Mouse (Mus musculus) heart, embryonic 10.5 days (tissue): ENCODE data around the gene Mttp. TPM values are rescaled to one million over a fixed set of nuclear protein-coding genes. Genes with fewer than 3 reads are reported as not detected.
A peak's percentile ranks its signal among the peaks of the same experiment; 100 is the strongest.
"Not testable (repeated sequence)": the region's sequence is repeated elsewhere in the genome, so short reads cannot be mapped to it uniquely, and the experiment has no call there.

Experiments used
- DNase-seq: peaks from one replicate; pipeline ENCODE4 v3.0.0-alpha.2; 2017; ENCODE audit warnings: low spot score
- H3K27ac ChIP-seq: fragments of 300-500 bp; sonication (generic); 2 replicates; pipeline ENCODE4 v1.5.1; 2016; ENCODE audit warnings: mild to moderate bottlenecking
- H3K27me3 ChIP-seq: fragments of 300-500 bp; sonication (generic); 2 replicates; pipeline ENCODE4 v1.6.1; 2016; ENCODE audit warnings: mild to moderate bottlenecking; ENCODE audit not compliant: poor library complexity, insufficient read depth, severe bottlenecking
- H3K36me3 ChIP-seq: fragments of 300-500 bp; sonication (generic); 2 replicates; pipeline ENCODE4 v1.6.1; 2016; ENCODE audit warnings: mild to moderate bottlenecking, moderate library complexity
- H3K4me1 ChIP-seq: fragments of 300-500 bp; sonication (generic); 2 replicates; pipeline ENCODE4 v1.6.1; 2016; ENCODE audit warnings: mild to moderate bottlenecking
- H3K4me3 ChIP-seq: fragments of 300-500 bp; sonication (generic); 2 replicates; pipeline ENCODE4 v1.5.1; 2016; ENCODE audit warnings: mild to moderate bottlenecking, moderate library complexity
- H3K9me3 ChIP-seq: fragments of 300-500 bp; sonication (generic); 2 replicates; pipeline ENCODE4 v1.6.1; 2016; ENCODE audit warnings: mild to moderate bottlenecking, moderate library complexity
- WGBS: fragments of 180-500 bp; shearing (Covaris S2); methylation state at CpG from one replicate; pipeline ENCODE4 v1.1.7; 2016; 5-methylcytosine and 5-hydroxymethylcytosine counted together
- polyA plus RNA-seq: library from polyadenylated mRNA; unstranded; fragments of >200 nt; fragmentation: Nextera tagmentation; extraction: Ambion mirVana; gene quantifications from 2 replicates; pipeline ENCODE4 v1.2.1, GENCODE M21; 2016

Mttp gene
- polyA plus RNA-seq, 1 experiment from 2014 or later, result 19.0 TPM

GRCm38 (mm10) chr3:138155062-138155461, 10.3 kb upstream of the Mttp start:
- Histone ChIP-seq H3K36me3 (peaks cover 32% of the 10 kb centered on the region), H3K27ac (no peak overlapping the region), H3K4me1 (no peaks in the 10 kb centered on the region), H3K4me3 (no peak overlapping the region), H3K27me3 (no peaks in the 10 kb centered on the region), H3K9me3 (no peaks in the 10 kb centered on the region)
- 88% methylated on average over 4 of the region's 4 CpGs for WGBS
- no peak for DNase-seq

GRCm38 (mm10) chr3:138148811-138149210, 4.0 kb upstream of the Mttp start:
- Histone ChIP-seq H3K27ac (no peak overlapping the region), H3K9me3 (no peaks in the 10 kb centered on the region), H3K4me1 (no peaks in the 10 kb centered on the region), H3K36me3 (peaks cover 38% of the 10 kb centered on the region), H3K4me3 (no peak overlapping the region), H3K27me3 (no peaks in the 10 kb centered on the region)
- no peak for DNase-seq
- WGBS, result 86% methylated on average over 2 of the region's 2 CpGs

GRCm38 (mm10) chr3:138144060-138144641, 617 bp downstream of the Mttp start:
- no peak for DNase-seq
- Histone ChIP-seq H3K4me3 (peak overlapping the region; percentile 73), H3K4me1 (peaks cover 3% of the 10 kb centered on the region; the same call in 1 of the 2 replicates), H3K9me3 (no peaks in the 10 kb centered on the region), H3K27ac (peak overlapping the region; percentile 96), H3K27me3 (no peaks in the 10 kb centered on the region), H3K36me3 (peaks cover 10% of the 10 kb centered on the region)
- under 1% methylated on average over 18 of the region's 18 CpGs for WGBS

GRCm38 (mm10) chr3:138143315-138144059, 1.3 kb downstream of the Mttp start, which contains the start of gene Trmt10a:
TSS of gene Trmt10a (plus strand) at chr3:138143448.
- WGBS, result under 1% methylated on average over 70 of the region's 70 CpGs
- Histone ChIP-seq H3K27me3 (no peaks in the 10 kb centered on the region), H3K9me3 (no peaks in the 10 kb centered on the region), H3K36me3 (peaks cover 4% of the 10 kb centered on the region), H3K4me1 (peaks cover 3% of the 10 kb centered on the region; the same call in 1 of the 2 replicates), H3K27ac (peak within 1 kb of the TSS; percentile 96), H3K4me3 (peak within 1 kb of the TSS; percentile 73)
- DNase-seq, result peak; percentile 99

- Histone ChIP-seq H3K36me3 (peaks cover 3% of the 10 kb centered on the region; the same call in 1 of the 2 replicates), H3K4me3 (peak overlapping the region; percentile 73), H3K27ac (peak overlapping the region; percentile 96), H3K27me3 (no peaks in the 10 kb centered on the region), H3K4me1 (peaks cover 3% of the 10 kb centered on the region; the same call in 1 of the 2 replicates), H3K9me3 (no peaks in the 10 kb centered on the region)
- WGBS, result 9% methylated on average over 12 of the region's 12 CpGs
- no peak for DNase-seq
Measured at GRCm38 (mm10) chr3:138142733-138143314, 1.9 kb downstream of the Mttp start.

- Histone ChIP-seq H3K27ac (peak overlapping the region; percentile 96), H3K27me3 (no peaks in the 10 kb centered on the region), H3K36me3 (peaks cover 3% of the 10 kb centered on the region; the same call in 1 of the 2 replicates), H3K9me3 (no peaks in the 10 kb centered on the region), H3K4me3 (peak overlapping the region; percentile 73), H3K4me1 (peaks cover 3% of the 10 kb centered on the region; the same call in 1 of the 2 replicates)
- 64% methylated on average over 4 of the region's 4 CpGs for whole genome bisulfite sequencing
- DNase-seq, result no peak
Measured at GRCm38 (mm10) chr3:138142052-138142732, 2.6 kb downstream of the Mttp start.

GRCm38 (mm10) chr3:138139663-138140062, 5.1 kb downstream of the Mttp start:
- Histone ChIP-seq H3K4me1 (peaks cover 3% of the 10 kb centered on the region; the same call in 1 of the 2 replicates), H3K4me3 (no peak overlapping the region), H3K27ac (no peak overlapping the region), H3K9me3 (no peaks in the 10 kb centered on the region), H3K36me3 (peaks cover 3% of the 10 kb centered on the region; the same call in 1 of the 2 replicates), H3K27me3 (no peaks in the 10 kb centered on the region)
- WGBS, result 82% methylated on average over 6 of the region's 6 CpGs
- DNase-seq, result no peak

GRCm38 (mm10) chr3:138138146-138138545, 6.6 kb downstream of the Mttp start:
- H3K4me3 ChIP-seq, H3K27ac ChIP-seq, DNase-seq, H3K27me3 ChIP-seq, H3K4me1 ChIP-seq, H3K36me3 ChIP-seq, H3K9me3 ChIP-seq: not testable (repeated sequence)
- WGBS, result 94% methylated on average over 13 of the region's 13 CpGs

- no peak overlapping the region for H3K27ac ChIP-seq
- no peaks in the 10 kb centered on the region for H3K9me3 ChIP-seq
- 81% methylated on average over 1 of the region's 1 CpGs for WGBS
- H3K4me1 ChIP-seq, result peaks cover 6% of the 10 kb centered on the region; the same call in 1 of the 2 replicates
- H3K4me3 ChIP-seq, result no peak overlapping the region
- H3K36me3 ChIP-seq, result peaks cover 3% of the 10 kb centered on the region; the same call in 1 of the 2 replicates
- no peak for DNase-seq
- no peaks in the 10 kb centered on the region for H3K27me3 ChIP-seq
Measured at GRCm38 (mm10) chr3:138134528-138134927, 10.2 kb downstream of the Mttp start.

GRCm38 (mm10) chr3:138133916-138134315, 10.9 kb downstream of the Mttp start:
- no peak for DNase-seq
- 74% methylated on average over 11 of the region's 11 CpGs for WGBS
- Histone ChIP-seq H3K4me1 (peaks cover 11% of the 10 kb centered on the region), H3K9me3 (no peaks in the 10 kb centered on the region), H3K27me3 (no peaks in the 10 kb centered on the region), H3K27ac (no peak overlapping the region), H3K4me3 (no peak overlapping the region), H3K36me3 (peaks cover 3% of the 10 kb centered on the region; the same call in 1 of the 2 replicates)

- peaks cover 16% of the 10 kb centered on the region for H3K4me1 ChIP-seq
- no peaks in the 10 kb centered on the region for H3K27me3 ChIP-seq
- H3K36me3 ChIP-seq, result peaks cover 3% of the 10 kb centered on the region; the same call in 1 of the 2 replicates
- DNase-seq, result no peak
- no peak overlapping the region for H3K4me3 ChIP-seq
- H3K9me3 ChIP-seq, result no peaks in the 10 kb centered on the region
- H3K27ac ChIP-seq, result no peak overlapping the region
- 88% methylated on average over 8 of the region's 8 CpGs for WGBS
Measured at GRCm38 (mm10) chr3:138133463-138133862, 11.3 kb downstream of the Mttp start.

GRCm38 (mm10) chr3:138131168-138131567, 13.6 kb downstream of the Mttp start:
- Histone ChIP-seq H3K27me3 (no peaks in the 10 kb centered on the region), H3K4me3 (no peak overlapping the region), H3K4me1 (peaks cover 21% of the 10 kb centered on the region), H3K27ac (peak overlapping the region; percentile 22; the same call in 1 of the 2 replicates), H3K9me3 (no peaks in the 10 kb centered on the region), H3K36me3 (no peaks in the 10 kb centered on the region)
- WGBS, result 47% methylated on average over 9 of the region's 9 CpGs
- DNase-seq, result no peak
